Mouse (Mus musculus): ENCODE results near the gene Usp9x. TPM values are rescaled to one million over a fixed set of nuclear protein-coding genes. Genes with fewer than 3 reads are reported as not detected.

The Usp9x gene
- total and polyA plus RNA-seq, 3 experiments = 56.3 to 64.5 (median 62.8) TPM

DNA sequence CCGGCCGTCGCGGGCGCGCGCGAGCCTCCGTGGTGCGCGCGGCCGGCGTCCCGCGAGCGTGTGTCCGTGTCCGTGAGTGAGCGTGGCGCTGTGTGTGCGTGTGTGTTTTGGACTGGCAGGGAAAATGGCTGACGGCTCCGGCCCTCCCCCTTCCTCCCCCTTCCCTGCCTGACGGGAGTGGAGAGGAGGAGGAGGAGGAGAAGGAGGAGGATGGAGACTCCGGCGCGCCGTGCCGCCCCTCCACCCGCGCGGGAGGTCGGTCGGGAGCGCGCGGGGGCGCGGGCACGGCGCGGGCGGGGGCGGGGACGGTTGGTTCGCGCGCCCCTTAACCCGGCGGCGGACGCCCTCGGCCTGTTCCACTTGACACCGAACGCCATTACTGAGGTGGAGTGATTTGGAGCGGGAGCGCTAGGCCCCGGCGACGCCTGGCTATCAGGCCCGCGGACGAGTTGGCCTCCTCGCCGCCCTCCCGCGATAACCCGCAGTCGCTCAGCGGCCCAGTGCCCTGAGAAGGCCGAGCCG, 1.2 kb downstream of the Usp9x start:
- H3K4me1 ChIP-seq (ENCODE audit: control insufficient read depth in 1 of 2, insufficient read depth in 2 of 2) = no peaks in the 10 kb centered on the region
- peak overlapping the region; percentile 68 to 79 (median 78) for H3K4me3 ChIP-seq (replicated peaks in 1 of 3; ENCODE audit: low read depth in 2 of 3, low read length in 2 of 3, poor library complexity in 1 of 3)
- H3K27ac ChIP-seq (ENCODE audit: insufficient read depth, low read depth) = peak overlapping the region; percentile 88
- H3K9me3 ChIP-seq (replicated peaks; ENCODE audit: low read length) = no peaks in the 10 kb centered on the region
- peaks cover 11% of the 10 kb centered on the region for H3K79me2 ChIP-seq (replicated peaks; ENCODE audit: control insufficient read depth, extremely low read depth, insufficient read depth, poor library complexity, severe bottlenecking)
- TF ChIP-seq NELFE (IDR thresholded peaks at IDR 0.05; ENCODE audit: low read depth, low read length) = no peak
- no peak for TF ChIP-seq NRF1 (IDR thresholded peaks at IDR 0.05; ENCODE audit: low read depth, low read length)
- no peak for TF ChIP-seq MAFK (IDR thresholded peaks at IDR 0.05; ENCODE audit: insufficient replicate concordance, low read length)
- no peak for TF ChIP-seq ETS1 (conservative IDR thresholded peaks at IDR 0.05; ENCODE audit: low read depth, low read length)
- TF ChIP-seq HCFC1 (IDR thresholded peaks at IDR 0.05; ENCODE audit: low read depth, low read length) = no peak
- peak; percentile 31; the same call in 1 of the 2 replicates for TF ChIP-seq POLR2A (IDR thresholded peaks at IDR 0.05; ENCODE audit: low read depth, low read length)
- no peak for TF ChIP-seq TCF12 (IDR thresholded peaks at IDR 0.05; ENCODE audit: low read depth, low read length)
- TF ChIP-seq IRF4 (IDR thresholded peaks at IDR 0.05; ENCODE audit: low read depth, low read length) = 0 out of 2 replicates have a peak, but pooled peaks have one; percentile 13
- no peak for TF ChIP-seq POLR2AphosphoS2 (IDR thresholded peaks at IDR 0.05; ENCODE audit: low read depth, low read length)
- dilution Hi-C loops (cut with MboI; ENCODE audit: extremely low pct_ligation_motif_present, extremely low pct_unique_long_range_greater_than_20kb, low sequenced_read_pairs) (no loop called here), in situ Hi-C loops (cut with MboI; ENCODE audit: low pct_ligation_motif_present, low pct_unique_long_range_greater_than_20kb, low sequenced_read_pairs) (no loop called here)
- peak overlapping the region; percentile 71 for H3K9ac ChIP-seq (ENCODE audit: insufficient read depth, low read depth)
- no peak overlapping the region for H3K4me2 ChIP-seq (ENCODE audit: insufficient read depth, low read depth, poor library complexity, severe bottlenecking)
- peak; percentile 57 for DNase-seq (ENCODE audit: extremely low read depth)
- no peaks in the 10 kb centered on the region for H3K27me3 ChIP-seq (replicated peaks)
- H3K36me3 ChIP-seq (replicated peaks in 1 of 2; ENCODE audit: control insufficient read depth in 1 of 2, insufficient read depth in 1 of 2, low read length in 1 of 2) = peaks cover 0 to 4% of the 10 kb centered on the region in 2 experiments

DNA sequence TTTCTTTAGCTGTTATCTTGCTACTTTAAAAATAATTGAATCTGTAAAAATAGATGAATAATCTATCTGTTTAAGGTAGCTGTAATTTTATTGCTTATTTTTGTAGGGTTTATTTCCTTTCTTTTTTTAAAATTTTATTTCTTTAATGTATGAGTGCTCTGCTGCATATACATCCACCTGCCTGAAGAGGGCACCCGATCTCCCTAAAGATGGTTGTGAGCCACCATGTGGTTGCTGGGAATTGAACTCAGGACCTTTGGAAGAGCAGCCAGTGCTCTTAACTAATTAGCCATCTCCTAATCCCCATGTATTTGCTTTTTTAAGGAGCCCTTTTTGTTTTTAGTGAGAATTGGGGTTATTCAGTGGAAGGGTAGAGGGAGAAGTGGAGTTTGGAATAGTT, 14.3 kb downstream of the Usp9x start:
- TF ChIP-seq MAX (IDR thresholded peaks at IDR 0.05; ENCODE audit: low read length) (no peak), CHD1 (IDR thresholded peaks at IDR 0.05; ENCODE audit: low read depth, low read length) (no peak), MXI1 (IDR thresholded peaks at IDR 0.05; ENCODE audit: low read depth, low read length) (no peak), USF1 (IDR thresholded peaks at IDR 0.05; ENCODE audit: low read depth, low read length) (no peak), ETS1 (conservative IDR thresholded peaks at IDR 0.05; ENCODE audit: low read depth, low read length) (no peak), MAZ (IDR thresholded peaks at IDR 0.05; ENCODE audit: low read depth, low read length) (no peak), CTCF (conservative IDR thresholded peaks at IDR 0.05 in 1 of 2, IDR thresholded peaks at IDR 0.05 in 1 of 2; ENCODE audit: low read depth in 2 of 2, low read length in 2 of 2) (peak in 1 of 2 experiments; percentile 36; a peak in 1 of 4 replicates), EP300 (IDR thresholded peaks at IDR 0.05; ENCODE audit: low read length) (no peak)
- H3K27ac ChIP-seq (ENCODE audit: insufficient read depth, low read depth) = no peak overlapping the region
- H3K9me3 ChIP-seq (replicated peaks; ENCODE audit: low read length) = no peaks in the 10 kb centered on the region
- peaks cover 15% of the 10 kb centered on the region for H3K79me2 ChIP-seq (replicated peaks; ENCODE audit: control insufficient read depth, extremely low read depth, insufficient read depth, poor library complexity, severe bottlenecking)
- H3K4me3 ChIP-seq (replicated peaks in 1 of 3; ENCODE audit: low read depth in 2 of 3, low read length in 2 of 3, poor library complexity in 1 of 3) = no peak overlapping the region
- dilution Hi-C loops (cut with MboI; ENCODE audit: extremely low pct_ligation_motif_present, extremely low pct_unique_long_range_greater_than_20kb, low sequenced_read_pairs) (no loop called here), in situ Hi-C loops (cut with MboI; ENCODE audit: low pct_ligation_motif_present, low pct_unique_long_range_greater_than_20kb, low sequenced_read_pairs) (no loop called here)
- no peaks in the 10 kb centered on the region for H3K27me3 ChIP-seq (replicated peaks)
- no peak for DNase-seq (ENCODE audit: extremely low read depth)
- H3K4me2 ChIP-seq (ENCODE audit: insufficient read depth, low read depth, poor library complexity, severe bottlenecking) = no peak overlapping the region
- H3K4me1 ChIP-seq (ENCODE audit: control insufficient read depth in 1 of 2, insufficient read depth in 2 of 2) = no peaks in the 10 kb centered on the region
- no peaks in the 10 kb centered on the region for H3K36me3 ChIP-seq (replicated peaks in 1 of 2; ENCODE audit: control insufficient read depth in 1 of 2, insufficient read depth in 1 of 2, low read length in 1 of 2)
- no peak overlapping the region for H3K9ac ChIP-seq (ENCODE audit: insufficient read depth, low read depth)

Measured in CH12.LX (cell line).